Mouse (Mus musculus) neural tube, embryonic 14.5 days (tissue): Measurements from ENCODE around the gene Cyp2d9. TPM values are rescaled to one million over a fixed set of nuclear protein-coding genes. Genes with fewer than 3 reads are reported as not detected.

Experiments used
- ATAC-seq: fragments of 200-750 bp; cut with Nextera tagmentation; 2 replicates; pipeline ENCODE4 v1.8.0; 2017; ENCODE audit warnings: low read depth, mild to moderate bottlenecking, moderate TSS enrichment, moderate library complexity
- H3K27ac ChIP-seq: fragments of 300-500 bp; sonication (generic); 2 replicates; pipeline ENCODE4 v1.5.1; 2014; ENCODE audit warnings: low read depth, mild to moderate bottlenecking, control low read depth, low read length, moderate library complexity, mixed read lengths
- H3K27me3 ChIP-seq: fragments of 300-500 bp; sonication (generic); 2 replicates; pipeline ENCODE4 v1.6.1; 2014; ENCODE audit warnings: low read length; ENCODE audit not compliant: control insufficient read depth, insufficient read depth
- H3K36me3 ChIP-seq: fragments of 300-500 bp; sonication (generic); 2 replicates; pipeline ENCODE4 v1.6.1; 2014; ENCODE audit warnings: low read length, mixed read lengths; ENCODE audit not compliant: control insufficient read depth, insufficient read depth
- H3K4me1 ChIP-seq: fragments of 300-500 bp; sonication (generic); 2 replicates; pipeline ENCODE4 v1.6.1; 2014; ENCODE audit warnings: low read length; ENCODE audit not compliant: control insufficient read depth, insufficient read depth
- H3K4me2 ChIP-seq: fragments of 300-500 bp; sonication (generic); 2 replicates; pipeline ENCODE4 v1.6.1; 2014; ENCODE audit warnings: mild to moderate bottlenecking, low read depth, low read length, control low read depth
- H3K4me3 ChIP-seq: fragments of 300-500 bp; sonication (generic); 2 replicates; pipeline ENCODE4 v1.5.1; 2014; ENCODE audit warnings: low read depth, low read length, control low read depth, mixed read lengths
- H3K9ac ChIP-seq: fragments of 300-500 bp; sonication (generic); replicated peaks from 2 replicates; pipeline ENCODE4 v1.6.1; 2014; ENCODE audit warnings: low read depth, mild to moderate bottlenecking, control low read depth, low read length, mixed read lengths
- H3K9me3 ChIP-seq: fragments of 300-500 bp; sonication (generic); 2 replicates; pipeline ENCODE4 v1.6.1; 2016; ENCODE audit warnings: low read length; ENCODE audit not compliant: control insufficient read depth
- WGBS: fragments of 180-500 bp; shearing (Covaris S2); extraction: QIAGEN DNeasy Blood & Tissue Kit; methylation state at CpG from one replicate; pipeline ENCODE4 v1.1.7; 2014; 5-methylcytosine and 5-hydroxymethylcytosine counted together
- polyA plus RNA-seq: library from polyadenylated mRNA; unstranded; fragments of >200 nt; fragmentation: Nextera tagmentation; extraction: Ambion mirVana; gene quantifications from 2 replicates; pipeline ENCODE4 v1.2.1, GENCODE M21; 2014

Cyp2d9 gene
- polyA plus RNA-seq, 1 experiment from 2014 or later, result not detected

DNA sequence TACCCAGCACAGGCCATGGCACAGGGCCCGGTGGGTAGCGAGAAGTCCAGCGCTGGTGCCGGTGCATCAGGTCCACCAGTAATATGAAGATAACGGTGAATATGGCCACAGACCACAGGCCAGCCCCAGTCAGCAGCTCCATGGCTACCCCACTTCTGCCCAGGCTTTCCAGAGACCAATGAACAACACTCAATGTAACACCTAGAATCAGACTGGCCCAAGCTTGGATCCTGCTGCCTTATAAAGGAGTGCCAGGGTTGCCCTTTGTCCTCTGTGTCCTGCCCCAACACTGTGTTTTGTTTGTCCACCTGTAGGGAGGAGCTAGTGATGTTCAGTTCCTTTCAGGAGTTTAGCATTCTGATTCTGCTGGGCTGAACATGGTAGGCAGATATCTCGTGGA lies 26.3 kb upstream of the Cyp2d9 start, which contains the start of gene Cyp2d10:
Gene Cyp2d10 (minus strand): TSS at position 215 of the 400 bp plus-strand sequence.
- Histone ChIP-seq H3K9me3 (no peaks in the 10 kb centered on the region), H3K27me3 (no peaks in the 10 kb centered on the region), H3K9ac (no peak within 1 kb of the TSS), H3K4me3 (no peak within 1 kb of the TSS), H3K4me1 (no peaks in the 10 kb centered on the region), H3K4me2 (no peak within 1 kb of the TSS), H3K36me3 (no peaks in the 10 kb centered on the region), H3K27ac (no peak within 1 kb of the TSS)
- ATAC-seq, result no peak
- 97% methylated on average over 6 of the region's 6 CpGs for WGBS

GRCm38 (mm10) chr15:82407536-82407935 lies 25.7 kb upstream of the Cyp2d9 start:
- Histone ChIP-seq H3K9me3 (no peaks in the 10 kb centered on the region), H3K4me1 (no peaks in the 10 kb centered on the region), H3K27me3 (no peaks in the 10 kb centered on the region), H3K4me2 (no peak overlapping the region), H3K4me3 (no peak overlapping the region), H3K9ac (no peak overlapping the region), H3K27ac (no peak overlapping the region), H3K36me3 (no peaks in the 10 kb centered on the region)
- 84% methylated on average over 4 of the region's 4 CpGs for WGBS
- ATAC-seq, result no peak

DNA sequence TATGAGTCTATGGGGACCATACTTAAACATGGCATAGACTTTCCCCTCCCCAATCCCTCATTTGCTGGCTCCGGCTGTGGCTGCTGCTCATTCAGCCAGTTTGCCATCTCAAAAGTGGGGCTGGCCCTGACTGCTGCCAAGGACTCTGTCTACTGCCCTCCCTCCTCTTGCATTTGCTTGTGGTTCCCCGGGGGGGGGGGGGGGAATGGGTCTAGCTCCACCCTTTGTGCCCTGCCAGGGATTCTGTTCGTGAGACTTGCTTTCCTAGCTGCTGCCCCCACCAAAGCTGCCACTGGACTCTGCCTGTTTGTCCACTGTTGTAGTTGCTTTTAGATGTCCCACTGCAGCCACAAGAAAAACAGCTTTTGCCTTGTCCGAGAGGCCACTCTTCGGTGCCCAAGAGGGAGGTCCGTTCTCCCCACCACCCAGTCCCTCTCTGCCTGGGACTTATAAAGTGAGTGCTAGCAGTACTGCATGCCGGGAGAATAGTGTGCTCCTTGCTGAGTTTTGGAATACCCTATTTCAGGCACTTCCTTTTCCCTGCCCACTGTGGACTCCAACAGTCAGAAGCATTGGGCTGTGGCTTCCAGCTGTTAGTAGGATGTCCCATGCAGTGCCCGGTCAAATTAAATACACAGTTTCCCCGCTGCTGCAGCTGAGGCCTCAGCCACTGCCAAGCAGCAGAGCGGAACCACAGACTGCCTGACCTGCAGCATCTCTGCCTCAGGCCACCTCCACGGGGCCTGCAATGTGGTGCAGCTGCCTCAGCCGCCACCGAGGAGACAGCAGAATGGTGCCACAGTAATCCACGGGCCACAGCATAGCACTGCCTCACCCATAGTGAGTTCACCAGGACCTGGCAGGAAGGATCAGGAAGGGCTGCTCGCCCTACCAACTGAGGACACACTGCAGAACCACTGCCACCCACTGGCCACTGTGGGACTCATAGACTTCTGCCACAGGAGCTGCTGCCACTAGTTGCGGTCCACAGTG lies 16.1 kb upstream of the Cyp2d9 start:
- 0 out of 2 replicates have a peak, but pooled peaks cover 3% of the 10 kb centered on the region for H3K4me1 ChIP-seq
- no peaks in the 10 kb centered on the region for H3K27me3 ChIP-seq
- ATAC-seq, result peak; percentile 88; the same call in 1 of the 2 replicates
- WGBS, result 25% methylated on average over 16 of the region's 16 CpGs
- H3K36me3 ChIP-seq, result no peaks in the 10 kb centered on the region
- no peak overlapping the region for H3K27ac ChIP-seq
- H3K4me2 ChIP-seq, result peak overlapping the region; percentile 12; the same call in 1 of the 2 replicates
- no peaks in the 10 kb centered on the region for H3K9me3 ChIP-seq
- H3K4me3 ChIP-seq, result no peak overlapping the region
- no peak overlapping the region for H3K9ac ChIP-seq

GRCm38 (mm10) chr15:82418616-82419015 lies 14.6 kb upstream of the Cyp2d9 start:
- H3K27me3 ChIP-seq, result no peaks in the 10 kb centered on the region
- H3K27ac ChIP-seq, result no peak overlapping the region
- ATAC-seq, result no peak
- no peak overlapping the region for H3K4me3 ChIP-seq
- H3K4me1 ChIP-seq, result 0 out of 2 replicates have a peak, but pooled peaks cover 3% of the 10 kb centered on the region
- no peaks in the 10 kb centered on the region for H3K9me3 ChIP-seq
- 81% methylated on average over 1 of the region's 1 CpGs for WGBS
- H3K36me3 ChIP-seq, result no peaks in the 10 kb centered on the region
- H3K9ac ChIP-seq, result no peak overlapping the region
- no peak overlapping the region for H3K4me2 ChIP-seq

DNA sequence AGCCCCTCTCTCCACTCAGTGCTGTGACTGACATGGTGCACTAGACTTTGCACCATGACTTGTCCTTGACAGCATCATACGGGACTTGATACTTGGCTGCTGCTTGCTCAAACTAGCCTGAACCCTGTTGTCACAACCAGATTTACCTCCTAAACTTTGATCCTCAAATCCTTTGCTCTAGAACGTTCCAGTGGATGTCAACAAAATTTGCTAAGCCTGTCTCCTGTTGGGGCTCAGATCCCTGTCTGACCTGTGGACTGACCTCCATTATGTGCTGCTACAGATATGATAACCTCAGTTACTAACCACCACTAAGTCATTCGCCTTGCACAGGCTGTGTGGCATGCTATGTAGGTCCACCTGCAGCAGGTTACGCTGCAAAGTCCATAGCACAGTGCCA lies 10.3 kb upstream of the Cyp2d9 start:
- Histone ChIP-seq H3K4me1 (no peaks in the 10 kb centered on the region), H3K4me3 (no peak overlapping the region), H3K36me3 (no peaks in the 10 kb centered on the region), H3K9ac (no peak overlapping the region), H3K4me2 (no peak overlapping the region), H3K9me3 (no peaks in the 10 kb centered on the region), H3K27me3 (no peaks in the 10 kb centered on the region), H3K27ac (no peak overlapping the region)
- no peak for ATAC-seq
- 90% methylated on average over 4 of the region's 4 CpGs for WGBS

DNA sequence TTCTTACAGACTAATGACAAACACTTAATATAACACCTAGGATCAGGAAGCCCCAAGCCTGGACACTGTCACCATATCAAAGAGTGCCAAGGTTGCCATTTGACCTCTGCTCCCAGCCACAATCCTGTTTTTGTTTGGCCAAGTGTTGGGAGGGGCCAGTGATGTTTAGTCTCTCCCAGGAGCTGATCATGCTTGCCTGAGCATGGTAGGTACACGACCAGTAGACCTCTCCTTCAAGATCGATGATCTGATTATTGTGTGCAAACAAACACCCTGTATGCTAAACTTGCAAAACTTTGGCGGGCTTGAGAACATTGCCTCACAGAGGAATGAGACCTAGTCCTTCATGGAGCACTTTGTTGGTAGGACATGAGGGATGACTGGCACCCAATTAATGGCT lies 9.8 kb upstream of the Cyp2d9 start:
- Histone ChIP-seq H3K4me3 (no peak overlapping the region), H3K9ac (no peak overlapping the region), H3K9me3 (no peaks in the 10 kb centered on the region), H3K36me3 (no peaks in the 10 kb centered on the region), H3K27ac (no peak overlapping the region), H3K4me2 (no peak overlapping the region), H3K27me3 (no peaks in the 10 kb centered on the region), H3K4me1 (no peaks in the 10 kb centered on the region)
- no peak for ATAC-seq
- WGBS, result 87% methylated on average over 3 of the region's 3 CpGs

- Histone ChIP-seq H3K9me3 (no peaks in the 10 kb centered on the region), H3K27ac (no peak overlapping the region), H3K9ac (no peak overlapping the region), H3K4me1 (no peaks in the 10 kb centered on the region), H3K27me3 (no peaks in the 10 kb centered on the region), H3K4me2 (no peak overlapping the region), H3K36me3 (no peaks in the 10 kb centered on the region), H3K4me3 (no peak overlapping the region)
- no peak for ATAC-seq
- 94% methylated on average over 3 of the region's 3 CpGs for WGBS
Observed at GRCm38 (mm10) chr15:82433621-82434020, 384 bp downstream of the Cyp2d9 start.

DNA sequence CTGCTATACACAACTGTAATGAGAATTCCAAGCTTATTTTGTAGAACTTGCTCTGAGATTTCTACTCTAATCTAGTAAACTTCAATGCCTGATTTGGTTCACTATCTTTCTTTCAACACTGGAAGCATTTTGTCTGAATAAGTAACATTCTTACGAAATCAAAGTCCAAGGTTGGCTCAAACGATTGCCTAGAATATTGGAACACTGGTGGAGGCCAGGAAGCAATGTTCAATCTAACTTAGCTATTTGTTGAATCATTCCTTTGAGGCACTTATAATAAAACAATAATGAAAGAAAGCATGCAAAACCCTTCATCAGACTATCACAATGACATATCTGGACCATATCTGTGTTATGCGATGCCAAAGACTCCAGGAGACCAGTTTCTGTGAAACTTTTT lies 1.3 kb downstream of the Cyp2d9 start:
- Histone ChIP-seq H3K4me1 (no peaks in the 10 kb centered on the region), H3K27ac (no peak overlapping the region), H3K4me2 (no peak overlapping the region), H3K27me3 (no peaks in the 10 kb centered on the region), H3K4me3 (no peak overlapping the region), H3K36me3 (no peaks in the 10 kb centered on the region), H3K9ac (no peak overlapping the region), H3K9me3 (no peaks in the 10 kb centered on the region)
- 97% methylated on average over 3 of the region's 3 CpGs for WGBS
- ATAC-seq, result no peak

GRCm38 (mm10) chr15:82435011-82435410 lies 1.8 kb downstream of the Cyp2d9 start:
- Histone ChIP-seq H3K4me3 (no peak overlapping the region), H3K27ac (no peak overlapping the region), H3K4me2 (no peak overlapping the region), H3K9me3 (no peaks in the 10 kb centered on the region), H3K36me3 (no peaks in the 10 kb centered on the region), H3K9ac (no peak overlapping the region), H3K4me1 (no peaks in the 10 kb centered on the region), H3K27me3 (no peaks in the 10 kb centered on the region)
- WGBS, result 85% methylated on average over 3 of the region's 3 CpGs
- no peak for ATAC-seq
